Mouse (Mus musculus): Measurements from ENCODE around the gene Dnaja1. TPM values are rescaled to one million over a fixed set of nuclear protein-coding genes. Genes with fewer than 3 reads are reported as not detected.

Gene Dnaja1
- total RNA-seq, 2 experiments from 2014 or later, result 326 to 370 TPM

- no peak for DNase-seq (ENCODE audit: low spot score in 2 of 2)
Measured at GRCm38 (mm10) chr4:40731262-40731661, 9.3 kb downstream of the Dnaja1 start.

- no peak for DNase-seq (ENCODE audit: low spot score in 2 of 2)
Measured at GRCm38 (mm10) chr4:40735351-40735750, 13.4 kb downstream of the Dnaja1 start.

- no peak for DNase-seq (ENCODE audit: low spot score in 2 of 2)
Measured at GRCm38 (mm10) chr4:40757157-40757779, 35.3 kb downstream of the Dnaja1 start.

GRCm38 (mm10) chr4:40757780-40758420 lies 36.0 kb downstream of the Dnaja1 start, which contains the start of gene Smu1:
Gene Smu1, minus strand, starts transcription at chr4:40757923.
- peak; percentile 94 to 96 for DNase-seq (ENCODE audit: low spot score in 2 of 2)

GRCm38 (mm10) chr4:40759876-40760275 lies 37.9 kb downstream of the Dnaja1 start:
- no peak for DNase-seq (ENCODE audit: low spot score in 2 of 2)

- DNase-seq (ENCODE audit: low spot score in 2 of 2), result peak; percentile 53 to 61
Measured at GRCm38 (mm10) chr4:40774279-40775259, 52.6 kb downstream of the Dnaja1 start.

- no peak for DNase-seq (ENCODE audit: low spot score in 2 of 2)
Measured at GRCm38 (mm10) chr4:40776416-40776815, 54.5 kb downstream of the Dnaja1 start.

GRCm38 (mm10) chr4:40777116-40777515 lies 55.2 kb downstream of the Dnaja1 start:
- no peak for DNase-seq (ENCODE audit: low spot score in 2 of 2)

- no peak for DNase-seq (ENCODE audit: low spot score in 2 of 2)
Measured at GRCm38 (mm10) chr4:40778656-40779055, 56.7 kb downstream of the Dnaja1 start.

GRCm38 (mm10) chr4:40781143-40781542 lies 59.2 kb downstream of the Dnaja1 start:
- no peak for DNase-seq (ENCODE audit: low spot score in 2 of 2)

- DNase-seq (ENCODE audit: low spot score in 2 of 2), result no peak
Measured at GRCm38 (mm10) chr4:40781797-40782495, 60.0 kb downstream of the Dnaja1 start.

GRCm38 (mm10) chr4:40783049-40783448 lies 61.1 kb downstream of the Dnaja1 start:
- no peak for DNase-seq (ENCODE audit: low spot score in 2 of 2)

GRCm38 (mm10) chr4:40784556-40785169 lies 62.7 kb downstream of the Dnaja1 start:
- no peak for DNase-seq (ENCODE audit: low spot score in 2 of 2)

- no peak for DNase-seq (ENCODE audit: low spot score in 2 of 2)
Measured at GRCm38 (mm10) chr4:40785620-40786166, 63.7 kb downstream of the Dnaja1 start.

- no peak for DNase-seq (ENCODE audit: low spot score in 2 of 2)
Measured at GRCm38 (mm10) chr4:40786578-40786977, 64.6 kb downstream of the Dnaja1 start.

Small RNAs within 50 kb of the gene (microRNA-seq; reads per million reads assigned to microRNA genes)
- 0 to 0.45 reads per million in 2 experiments for gene Mir207

Other genes starting within 250 kb of the Dnaja1 start
- 10 to 100 TPM; 11.5 to 11.8 TPM for gene Tmem215, start 250.0 kb upstream of the Dnaja1 start, total RNA-seq (2021)
- 10 to 100 TPM; 23.6 to 26.7 TPM for gene Aptx, start 19.0 kb upstream of the Dnaja1 start, total RNA-seq (2021)
- gene Smu1, start 35.8 kb downstream of the Dnaja1 start, total RNA-seq (2021), result 10 to 100 TPM; 42.4 to 44.2 TPM
- 1 to 10 TPM; 6.2 to 8.5 TPM for gene B4galt1, start 131.9 kb downstream of the Dnaja1 start, total RNA-seq (2021)
- gene Spink4, start 197.9 kb downstream of the Dnaja1 start, total RNA-seq (2021), result not detected
- gene Bag1, start 226.1 kb downstream of the Dnaja1 start, total RNA-seq (2021), result 100 to 1,000 TPM; 152 to 154 TPM
- gene Chmp5, start 226.3 kb downstream of the Dnaja1 start, total RNA-seq (2021), result 10 to 100 TPM; 74.8 to 82.1 TPM
- gene Nfx1, start 248.8 kb downstream of the Dnaja1 start, total RNA-seq (2021), result 10 to 100 TPM; 59.1 to 61.6 TPM